Mouse (Mus musculus) stomach, embryonic 15.5 days (tissue): ENCODE results near the gene Slc7a6. TPM values are rescaled to one million over a fixed set of nuclear protein-coding genes. Genes with fewer than 3 reads are reported as not detected.

ENCODE experiments used
- ATAC-seq: fragments of 200-750 bp; cut with Nextera tagmentation; 2 replicates; pipeline ENCODE4 v1.8.0; 2017; ENCODE audit warnings: low read depth, moderate number of reproducible peaks, moderate TSS enrichment; ENCODE audit not compliant: insufficient read depth, low FRiP score
- H3K27ac ChIP-seq: fragments of 300-500 bp; sonication (generic); 2 replicates; pipeline ENCODE4 v1.5.1; 2015; ENCODE audit warnings: mild to moderate bottlenecking, inconsistent platforms
- H3K27me3 ChIP-seq: fragments of 300-500 bp; sonication (generic); replicated peaks from 2 replicates; pipeline ENCODE4 v1.6.1; 2015; ENCODE audit warnings: inconsistent platforms
- H3K36me3 ChIP-seq: fragments of 300-500 bp; sonication (generic); 2 replicates; pipeline ENCODE4 v1.6.1; 2015; ENCODE audit warnings: inconsistent platforms
- H3K4me1 ChIP-seq: fragments of 300-500 bp; sonication (generic); 2 replicates; pipeline ENCODE4 v1.6.1; 2015; ENCODE audit warnings: inconsistent platforms
- H3K4me2 ChIP-seq: fragments of 300-500 bp; sonication (generic); 2 replicates; pipeline ENCODE4 v1.6.1; 2015; ENCODE audit warnings: mild to moderate bottlenecking, inconsistent platforms
- H3K4me3 ChIP-seq: fragments of 300-500 bp; sonication (generic); replicated peaks from 2 replicates; pipeline ENCODE4 v1.5.1; 2015; ENCODE audit warnings: inconsistent platforms
- H3K9ac ChIP-seq: fragments of 300-500 bp; sonication (generic); 2 replicates; pipeline ENCODE4 v1.6.1; 2015; ENCODE audit warnings: inconsistent platforms
- H3K9me3 ChIP-seq: fragments of 300-500 bp; sonication (generic); 2 replicates; pipeline ENCODE4 v1.6.1; 2016; ENCODE audit warnings: inconsistent platforms
- WGBS: fragments of 180-500 bp; shearing (Covaris S2); methylation state at CpG from one replicate; pipeline ENCODE4 v1.1.7; 2015; 5-methylcytosine and 5-hydroxymethylcytosine counted together
- polyA plus RNA-seq: library from polyadenylated mRNA; unstranded; fragments of >200 nt; fragmentation: Nextera tagmentation; extraction: Ambion mirVana; gene quantifications from 2 replicates; pipeline ENCODE4 v1.2.1, GENCODE M21; 2015

Gene Slc7a6
- polyA plus RNA-seq, 1 experiment from 2014 or later, result 47.3 TPM

- H3K4me2 ChIP-seq, result peak overlapping the region; percentile 86
- peaks cover 25% of the 10 kb centered on the region for H3K36me3 ChIP-seq
- no peaks in the 10 kb centered on the region for H3K9me3 ChIP-seq
- 65% methylated on average over 13 of the region's 13 CpGs for WGBS
- peak overlapping the region; percentile 82; the same call in 1 of the 2 replicates for H3K27ac ChIP-seq
- no peak for ATAC-seq
- H3K4me3 ChIP-seq, result peak overlapping the region; percentile 47; the same call in 1 of the 2 replicates
- H3K27me3 ChIP-seq, result peaks cover 30% of the 10 kb centered on the region
- H3K9ac ChIP-seq, result no peak overlapping the region
- peaks cover 23% of the 10 kb centered on the region for H3K4me1 ChIP-seq
These were observed 35.1 kb upstream of the Slc7a6 start for GRCm38 (mm10) chr8:106133526-106133925.

- peak overlapping the region; percentile 86 for H3K4me2 ChIP-seq
- WGBS, result 64% methylated on average over 6 of the region's 6 CpGs
- H3K27ac ChIP-seq, result peak overlapping the region; percentile 82
- H3K9ac ChIP-seq, result no peak overlapping the region
- ATAC-seq, result no peak
- H3K9me3 ChIP-seq, result no peaks in the 10 kb centered on the region
- peaks cover 23% of the 10 kb centered on the region for H3K4me1 ChIP-seq
- H3K4me3 ChIP-seq, result peak overlapping the region; percentile 47
- H3K36me3 ChIP-seq, result peaks cover 23% of the 10 kb centered on the region
- peaks cover 30% of the 10 kb centered on the region for H3K27me3 ChIP-seq
These were observed 34.7 kb upstream of the Slc7a6 start for GRCm38 (mm10) chr8:106133946-106134345.

GRCm38 (mm10) chr8:106134751-106135571 is 33.7 kb upstream of the Slc7a6 start:
- 20% methylated on average over 14 of the region's 14 CpGs for WGBS
- peak; percentile 84 for ATAC-seq
- peaks cover 17% of the 10 kb centered on the region for H3K36me3 ChIP-seq
- no peak overlapping the region for H3K9ac ChIP-seq
- H3K9me3 ChIP-seq, result no peaks in the 10 kb centered on the region
- H3K27ac ChIP-seq, result peak overlapping the region; percentile 88
- H3K4me3 ChIP-seq, result peak overlapping the region; percentile 47
- H3K4me1 ChIP-seq, result peaks cover 23% of the 10 kb centered on the region
- peak overlapping the region; percentile 86 for H3K4me2 ChIP-seq
- peaks cover 30% of the 10 kb centered on the region for H3K27me3 ChIP-seq

GRCm38 (mm10) chr8:106135672-106136071 is 33.0 kb upstream of the Slc7a6 start:
- Histone ChIP-seq H3K4me3 (peak overlapping the region; percentile 47), H3K27ac (peak overlapping the region; percentile 88), H3K27me3 (peaks cover 30% of the 10 kb centered on the region), H3K9me3 (no peaks in the 10 kb centered on the region), H3K4me1 (peaks cover 23% of the 10 kb centered on the region), H3K4me2 (peak overlapping the region; percentile 86), H3K36me3 (peaks cover 12% of the 10 kb centered on the region), H3K9ac (peak overlapping the region; percentile 22; the same call in 1 of the 2 replicates)
- 7% methylated on average over 19 of the region's 19 CpGs for WGBS
- ATAC-seq, result 0 out of 2 replicates have a peak, but pooled peaks have one; percentile 2

- H3K4me3 ChIP-seq, result peak within 1 kb of the TSS; percentile 47
- H3K9ac ChIP-seq, result peak within 1 kb of the TSS; percentile 29
- H3K9me3 ChIP-seq, result no peaks in the 10 kb centered on the region
- H3K27me3 ChIP-seq, result peaks cover 30% of the 10 kb centered on the region
- H3K4me2 ChIP-seq, result peak within 1 kb of the TSS; percentile 86
- peaks cover 23% of the 10 kb centered on the region for H3K4me1 ChIP-seq
- peak; percentile 74 for ATAC-seq
- peak within 1 kb of the TSS; percentile 88 for H3K27ac ChIP-seq
- H3K36me3 ChIP-seq, result peaks cover 11% of the 10 kb centered on the region
- under 1% methylated on average over 79 of the region's 86 CpGs for WGBS
These were observed 32.2 kb upstream of the Slc7a6 start, which contains the start of gene Esrp2 for GRCm38 (mm10) chr8:106136156-106137130. TSS of gene Esrp2 (minus strand) at chr8:106136974.

GRCm38 (mm10) chr8:106137218-106137905 is 31.3 kb upstream of the Slc7a6 start:
- H3K9ac ChIP-seq, result peak overlapping the region; percentile 29
- peak overlapping the region; percentile 86 for H3K4me2 ChIP-seq
- ATAC-seq, result no peak
- H3K4me3 ChIP-seq, result peak overlapping the region; percentile 47
- H3K36me3 ChIP-seq, result peaks cover 8% of the 10 kb centered on the region
- 7% methylated on average over 22 of the region's 22 CpGs for WGBS
- no peaks in the 10 kb centered on the region for H3K9me3 ChIP-seq
- H3K27ac ChIP-seq, result peak overlapping the region; percentile 88
- peaks cover 30% of the 10 kb centered on the region for H3K27me3 ChIP-seq
- H3K4me1 ChIP-seq, result peaks cover 23% of the 10 kb centered on the region

GRCm38 (mm10) chr8:106137906-106138477 is 30.7 kb upstream of the Slc7a6 start:
- H3K4me1 ChIP-seq, result peaks cover 22% of the 10 kb centered on the region
- WGBS, result under 1% methylated on average over 24 of the region's 24 CpGs

GRCm38 (mm10) chr8:106138616-106139015 is 30.0 kb upstream of the Slc7a6 start:
- H3K4me2 ChIP-seq, result peak overlapping the region; percentile 86
- no peaks in the 10 kb centered on the region for H3K36me3 ChIP-seq
- peak overlapping the region; percentile 88 for H3K27ac ChIP-seq
- H3K4me3 ChIP-seq, result peak overlapping the region; percentile 47
- 11% methylated on average over 7 of the region's 7 CpGs for WGBS
- peaks cover 17% of the 10 kb centered on the region for H3K4me1 ChIP-seq
- ATAC-seq, result no peak
- H3K9me3 ChIP-seq, result no peaks in the 10 kb centered on the region
- H3K9ac ChIP-seq, result no peak overlapping the region
- peaks cover 30% of the 10 kb centered on the region for H3K27me3 ChIP-seq

More at GRCm38 (mm10) chr8:106137906-106138477, 30.7 kb upstream of the Slc7a6 start:
- Histone ChIP-seq H3K9ac (peak overlapping the region; percentile 19; the same call in 1 of the 2 replicates), H3K27me3 (peaks cover 30% of the 10 kb centered on the region), H3K4me2 (peak overlapping the region; percentile 86), H3K36me3 (peaks cover 1% of the 10 kb centered on the region; the same call in 1 of the 2 replicates), H3K27ac (peak overlapping the region; percentile 88), H3K4me3 (peak overlapping the region; percentile 47), H3K9me3 (no peaks in the 10 kb centered on the region)
- ATAC-seq, result peak; percentile 13; the same call in 1 of the 2 replicates

GRCm38 (mm10) chr8:106140191-106140590 is 28.5 kb upstream of the Slc7a6 start:
- no peaks in the 10 kb centered on the region for H3K9me3 ChIP-seq
- H3K4me3 ChIP-seq, result no peak overlapping the region
- H3K27me3 ChIP-seq, result peaks cover 22% of the 10 kb centered on the region
- H3K9ac ChIP-seq, result no peak overlapping the region
- no peak overlapping the region for H3K27ac ChIP-seq
- H3K36me3 ChIP-seq, result no peaks in the 10 kb centered on the region
- H3K4me1 ChIP-seq, result peaks cover 14% of the 10 kb centered on the region
- H3K4me2 ChIP-seq, result no peak overlapping the region
- WGBS, result 69% methylated on average over 5 of the region's 5 CpGs
- no peak for ATAC-seq

- H3K4me1 ChIP-seq, result peaks cover 14% of the 10 kb centered on the region
- peaks cover 16% of the 10 kb centered on the region for H3K27me3 ChIP-seq
- no peak overlapping the region for H3K9ac ChIP-seq
- H3K36me3 ChIP-seq, result no peaks in the 10 kb centered on the region
- no peak overlapping the region for H3K27ac ChIP-seq
- no peaks in the 10 kb centered on the region for H3K9me3 ChIP-seq
- H3K4me2 ChIP-seq, result no peak overlapping the region
- H3K4me3 ChIP-seq, result no peak overlapping the region
- no peak for ATAC-seq
- 16% methylated on average over 13 of the region's 13 CpGs for WGBS
These were observed 27.9 kb upstream of the Slc7a6 start for GRCm38 (mm10) chr8:106140769-106141168.

GRCm38 (mm10) chr8:106145331-106145730 is 23.3 kb upstream of the Slc7a6 start:
- WGBS, result 83% methylated on average over 2 of the region's 2 CpGs
- ATAC-seq, result no peak
- H3K36me3 ChIP-seq, result no peaks in the 10 kb centered on the region

More at GRCm38 (mm10) chr8:106145331-106145730, 23.3 kb upstream of the Slc7a6 start:
- Histone ChIP-seq H3K4me2 (no peak overlapping the region), H3K27ac (no peak overlapping the region), H3K27me3 (no peaks in the 10 kb centered on the region), H3K4me1 (no peaks in the 10 kb centered on the region), H3K9me3 (no peaks in the 10 kb centered on the region), H3K4me3 (no peak overlapping the region), H3K9ac (no peak overlapping the region)
